Mouse (Mus musculus) right cerebral cortex, postnatal 25 days (tissue): Measurements from ENCODE around the gene Ccdc154.

Experiments used
- DNase-seq: peaks from one replicate; pipeline ENCODE4 v3.0.0; 2022

Ccdc154 gene

DNA sequence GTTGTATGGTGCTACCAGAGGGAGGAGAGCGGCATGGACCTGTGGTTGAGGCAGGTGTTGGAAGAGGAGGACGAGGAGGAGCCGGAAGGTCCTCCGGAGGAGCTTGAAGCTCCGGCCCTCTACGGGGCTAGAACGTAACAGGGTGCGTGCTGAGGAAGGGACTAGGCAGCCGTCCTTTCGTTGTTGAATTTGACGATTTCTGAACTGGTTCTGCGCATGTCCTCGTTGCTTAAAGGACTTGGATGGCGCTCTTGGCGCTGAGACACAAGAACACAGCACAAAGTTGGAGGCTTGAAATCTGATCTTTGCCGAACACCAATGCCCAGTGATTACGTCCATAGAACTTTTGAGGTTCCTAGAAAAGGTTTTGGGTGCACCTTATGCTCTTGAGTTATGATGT lies 22.7 kb downstream of the Ccdc154 start:
- DNase-seq = no peak

DNA sequence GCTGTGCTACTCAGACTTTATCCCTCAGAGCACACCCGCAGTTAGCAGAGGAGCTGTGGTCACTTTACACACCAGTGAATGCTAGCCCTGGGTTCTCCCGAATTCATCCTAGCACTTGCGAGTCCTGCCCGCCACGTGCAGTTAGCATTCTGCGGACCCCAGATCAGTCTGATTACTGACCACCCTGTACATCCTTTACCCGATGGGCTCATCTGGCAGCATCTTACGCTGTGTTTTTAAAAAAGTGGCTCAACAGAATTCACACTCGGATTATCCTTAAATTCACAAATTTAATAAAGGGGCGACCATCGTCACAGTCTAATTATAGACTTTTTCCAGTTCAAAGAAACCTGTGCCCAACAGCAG lies 25.5 kb downstream of the Ccdc154 start:
- no peak for DNase-seq

DNA sequence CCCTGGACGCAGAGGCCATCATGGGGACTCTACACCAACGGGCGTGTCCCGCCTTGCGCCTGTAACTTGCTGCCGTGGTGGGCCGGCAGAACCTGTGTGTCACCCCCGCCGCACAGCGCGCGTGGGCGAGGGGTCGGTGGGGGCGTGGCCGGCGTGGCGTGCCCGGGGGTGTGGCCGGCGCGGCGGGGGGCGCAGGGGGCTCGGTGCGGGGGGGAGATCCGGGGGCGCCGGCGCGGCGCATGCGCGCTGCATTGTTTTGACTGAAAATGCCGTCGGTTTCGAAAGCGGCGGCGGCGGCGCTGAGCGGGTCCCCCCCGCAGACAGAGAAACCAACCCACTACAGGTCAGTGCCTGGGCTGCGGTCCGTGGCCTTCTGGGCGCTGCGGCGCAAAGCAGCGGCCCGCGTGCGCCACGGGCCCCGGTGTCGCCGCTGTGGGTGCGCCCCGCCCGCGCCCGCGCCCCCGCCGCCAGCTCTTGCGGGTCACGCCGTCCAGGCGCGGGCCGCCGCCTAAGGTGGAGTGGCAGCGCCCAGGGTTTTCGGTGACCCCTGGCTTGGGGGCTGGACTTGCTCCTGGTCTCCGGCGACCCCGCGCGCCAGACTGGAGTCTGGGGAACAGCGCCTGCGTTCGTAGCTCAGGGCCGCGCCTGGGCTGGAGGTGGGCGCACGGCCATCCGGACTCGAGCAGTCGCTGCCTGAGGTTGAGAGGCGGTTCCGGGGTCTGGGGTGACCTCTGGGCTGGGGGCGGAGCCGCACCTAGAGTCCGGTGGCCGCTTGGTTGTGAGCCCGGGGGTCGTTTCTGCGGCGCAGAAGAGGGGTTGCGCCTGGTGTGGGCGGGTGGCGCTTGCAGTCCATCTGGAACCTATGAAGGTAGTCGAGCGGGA lies 26.1 kb downstream of the Ccdc154 start, which contains the start of gene Unkl:
Gene Unkl, plus strand, starts transcription at position 248 of the 882 bp plus-strand sequence.
- peak; percentile 71 for DNase-seq

DNA sequence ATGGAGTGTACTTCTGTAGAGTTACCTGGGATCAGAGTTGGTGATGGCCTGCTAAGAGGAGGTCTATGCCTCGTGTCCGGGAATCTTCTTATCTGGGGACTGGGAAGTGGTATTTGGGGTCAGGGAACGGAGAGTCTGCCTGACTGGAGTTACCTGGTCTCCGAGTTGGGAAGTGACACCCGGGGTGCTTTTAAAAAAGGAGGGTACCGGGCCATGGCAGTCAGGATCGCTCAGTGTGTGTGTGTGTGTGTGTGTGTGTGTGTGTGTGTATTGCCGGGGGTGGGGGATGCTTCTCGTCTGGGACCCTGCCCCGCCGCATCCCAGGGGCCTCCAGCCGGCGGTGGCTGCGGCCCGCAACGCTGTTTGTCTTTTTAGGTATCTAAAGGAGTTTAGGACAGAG lies 26.8 kb downstream of the Ccdc154 start:
- DNase-seq = no peak

DNA sequence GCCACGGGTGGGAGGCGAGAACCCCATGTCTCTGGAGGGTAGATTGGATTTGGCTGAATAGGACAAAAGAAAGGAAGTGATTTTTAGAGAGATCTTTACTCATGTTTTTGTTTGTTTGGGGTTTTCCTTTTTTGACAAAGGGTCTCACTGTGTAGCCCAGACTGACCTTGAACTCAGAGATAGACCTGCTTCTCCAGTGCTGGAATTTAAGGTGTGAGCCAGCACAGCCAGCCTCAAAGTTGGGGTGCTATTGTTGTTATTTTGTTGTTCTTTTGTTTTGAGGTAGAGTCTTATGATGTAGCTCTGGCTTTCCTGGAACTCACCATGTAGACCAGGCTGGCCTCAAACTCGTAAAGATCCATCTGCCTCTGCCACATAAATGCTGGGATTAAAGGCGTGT lies 40.1 kb downstream of the Ccdc154 start:
- no peak for DNase-seq

DNA sequence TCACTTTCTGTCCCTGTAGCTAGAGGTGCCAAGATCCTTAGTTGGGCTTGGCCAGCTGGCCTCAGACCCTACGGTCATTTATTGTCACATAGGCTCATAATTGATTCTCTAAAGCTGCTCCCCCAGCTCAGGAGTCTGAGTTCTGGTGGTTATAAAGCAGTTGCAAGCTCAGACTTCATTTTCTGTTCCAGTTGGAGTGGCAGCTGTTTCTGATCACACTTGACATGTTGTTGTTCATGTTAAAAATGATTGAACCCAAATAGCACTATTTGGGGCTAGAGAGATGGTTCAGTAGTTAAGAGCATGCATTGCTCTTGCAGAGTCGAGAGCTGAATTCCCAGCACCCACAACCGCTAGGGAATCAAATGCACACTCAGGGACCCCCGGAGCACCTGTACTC lies 47.7 kb downstream of the Ccdc154 start:
- DNase-seq = no peak

DNA sequence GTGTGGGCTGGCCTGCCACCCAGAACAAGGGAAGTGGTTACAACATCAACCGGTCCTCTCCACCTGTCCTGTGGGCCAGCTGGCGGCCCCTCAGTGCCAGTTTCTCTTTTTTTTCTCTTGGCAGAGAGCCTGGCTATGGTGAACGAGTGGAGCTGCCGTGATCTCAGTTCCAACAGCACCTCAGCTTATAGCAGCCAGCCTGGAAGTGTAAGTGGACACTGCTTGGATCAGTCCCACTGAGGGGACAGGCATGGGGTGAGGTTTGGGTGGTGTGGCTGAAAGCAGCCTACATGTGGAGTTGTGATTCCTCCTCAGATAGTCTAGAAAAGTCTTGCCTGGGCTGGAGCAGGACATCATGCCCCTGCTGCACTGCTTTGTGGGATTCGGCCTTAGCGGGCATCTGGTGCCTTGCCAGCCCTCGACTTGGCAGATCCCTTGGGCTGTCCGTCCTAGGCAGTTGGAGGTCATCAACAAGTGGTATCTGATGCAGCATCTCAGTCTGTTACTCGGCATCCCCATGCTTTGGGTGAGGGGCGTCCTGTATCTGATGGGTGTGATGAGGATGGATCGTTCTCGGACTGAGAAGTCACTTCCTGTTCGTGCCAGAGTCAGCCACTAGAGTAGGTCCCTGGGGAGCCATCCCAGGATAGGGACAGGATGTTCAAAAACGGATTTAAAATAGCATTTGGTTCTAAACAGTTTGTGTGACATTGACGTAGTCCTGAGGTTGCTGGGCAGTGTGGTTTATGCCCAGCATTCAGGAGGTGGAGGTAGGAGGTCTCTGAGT lies 48.6 kb downstream of the Ccdc154 start:
- no peak for DNase-seq

DNA sequence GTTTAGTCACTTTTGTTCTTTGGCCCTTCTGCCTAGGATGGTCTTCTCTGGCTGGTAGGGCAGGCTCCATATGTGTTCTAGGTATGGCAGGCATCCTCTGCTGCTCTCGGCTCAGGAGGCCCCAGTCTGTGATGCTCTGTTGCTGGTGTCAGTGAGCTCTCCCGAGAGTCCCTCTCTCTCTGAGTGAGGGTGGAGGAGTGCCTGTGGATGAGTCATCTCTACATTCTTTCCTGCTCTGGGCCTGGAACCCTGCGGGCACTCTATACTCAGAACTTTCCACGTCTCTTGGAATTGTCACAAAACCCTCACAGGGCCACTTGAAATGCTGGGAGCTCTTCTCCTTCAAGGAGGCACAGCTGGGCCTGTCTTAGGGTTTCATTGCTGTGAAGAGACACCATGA lies 49.4 kb downstream of the Ccdc154 start:
- DNase-seq = no peak

DNA sequence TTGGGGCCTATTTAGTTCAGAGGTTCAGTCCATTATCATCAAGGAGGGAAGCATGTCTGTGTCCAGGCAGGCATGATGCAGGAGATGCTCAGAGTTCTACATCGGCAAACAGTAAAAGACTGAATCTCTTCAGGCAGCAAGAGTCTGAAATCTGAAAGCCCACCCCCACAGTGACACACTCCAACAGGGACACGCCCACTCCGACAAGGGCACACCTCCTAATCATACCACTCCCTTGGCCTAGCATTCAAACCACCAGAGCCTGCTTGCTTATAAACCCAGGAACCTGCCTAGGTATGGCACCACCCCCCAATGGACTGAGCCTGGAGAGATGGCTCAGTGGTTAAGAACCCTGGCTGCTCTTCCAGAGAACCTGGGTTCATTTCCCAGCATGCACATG lies 53.2 kb downstream of the Ccdc154 start:
- DNase-seq = no peak

DNA sequence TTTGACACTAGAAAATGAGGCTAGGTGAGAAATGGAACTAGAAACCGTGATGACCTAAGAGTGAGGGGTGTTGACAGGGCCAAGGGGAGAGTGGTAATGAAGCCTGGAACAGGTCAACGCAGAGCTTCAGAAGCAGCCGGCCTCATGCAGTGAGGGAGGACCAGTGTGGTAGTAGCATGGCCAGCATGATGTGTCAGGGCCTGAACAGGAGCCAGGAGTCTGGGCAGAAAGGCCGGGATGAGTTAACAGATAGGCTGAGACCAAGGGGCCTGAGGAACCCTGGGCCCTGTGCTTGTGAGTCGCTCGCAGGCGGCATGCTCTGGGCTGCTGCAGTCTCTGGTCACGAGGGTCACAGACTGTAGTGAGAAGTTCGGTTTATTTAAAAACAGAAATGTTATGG lies 56.7 kb downstream of the Ccdc154 start:
- no peak for DNase-seq

DNA sequence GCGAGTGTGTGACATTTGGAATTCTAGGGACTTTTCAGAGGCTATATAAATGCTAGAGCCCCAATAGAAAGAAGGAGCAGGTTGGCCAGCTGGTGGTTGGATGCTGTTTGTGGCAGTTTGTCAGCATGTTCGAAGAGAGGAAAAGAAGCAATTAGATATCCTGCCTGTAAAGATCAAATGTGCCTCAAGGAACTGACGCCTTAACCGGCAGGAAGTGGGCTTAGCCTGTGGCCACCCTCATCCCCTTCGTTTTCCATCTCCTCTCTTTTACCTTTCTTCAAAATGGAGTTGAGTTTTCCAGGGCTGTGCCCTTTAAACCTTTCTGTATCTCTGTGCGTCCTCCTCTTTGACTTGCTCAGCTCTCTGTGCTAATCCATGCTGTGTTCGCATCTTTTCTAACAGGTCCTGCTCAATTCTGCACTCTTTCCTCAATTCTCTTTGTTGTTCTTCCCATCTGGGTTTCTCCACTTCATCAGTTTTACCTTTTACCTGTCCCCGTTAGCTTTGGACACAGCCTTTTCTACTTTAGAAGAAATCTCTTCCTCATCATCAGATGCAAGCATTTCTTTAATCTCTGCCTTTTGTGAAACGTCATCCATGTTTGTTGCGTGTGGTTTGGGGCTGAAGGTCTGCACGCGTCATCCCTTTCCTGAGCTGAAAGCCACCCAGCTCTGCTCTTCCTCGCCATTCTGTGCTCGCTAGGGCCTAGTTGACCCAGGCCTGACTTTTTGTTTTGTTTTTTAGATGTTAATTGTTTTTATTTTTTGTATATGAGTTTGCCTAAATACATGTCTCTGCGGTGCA lies 57.4 kb downstream of the Ccdc154 start:
- DNase-seq = no peak

DNA sequence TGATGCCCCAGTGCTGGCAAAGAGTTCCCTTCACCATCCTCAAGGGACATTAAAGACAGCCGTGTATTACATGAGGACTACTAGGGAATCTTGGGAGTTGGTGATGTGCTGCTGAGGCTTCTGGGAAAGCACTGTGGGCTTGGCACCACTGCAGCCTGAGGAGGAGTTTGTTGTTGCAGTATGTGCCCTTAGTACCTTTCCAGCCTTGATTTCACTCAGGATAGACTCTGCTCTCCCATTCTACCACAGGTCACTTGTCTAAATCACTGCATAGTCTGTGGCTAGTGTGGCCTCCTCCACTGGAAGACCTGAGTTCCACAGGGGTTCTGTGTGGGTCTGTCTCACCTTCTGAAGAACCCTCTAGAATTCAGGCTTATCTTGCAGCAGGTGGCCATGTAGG lies 58.5 kb downstream of the Ccdc154 start:
- DNase-seq = no peak
